Mouse (Mus musculus): ENCODE data around the gene Eapp.

DNA sequence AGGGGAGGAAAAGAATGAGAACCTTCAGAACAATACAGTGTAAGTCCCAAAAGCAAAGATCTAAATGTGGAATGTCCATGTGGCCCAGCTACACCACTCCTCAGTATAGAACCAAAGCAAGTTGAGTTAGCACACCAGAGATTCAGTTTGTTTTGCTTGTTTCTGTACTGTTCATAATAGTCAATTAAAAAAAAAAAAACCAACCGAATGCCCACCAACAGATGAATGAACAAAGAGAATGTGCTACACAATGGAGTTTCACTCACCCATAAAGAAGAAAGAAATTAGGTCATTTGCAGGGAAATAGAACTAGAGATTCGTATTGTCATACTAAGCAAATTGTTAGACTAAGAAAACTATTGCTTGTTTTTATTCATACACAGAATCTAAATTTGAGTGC is 63.6 kb downstream of the Eapp start:
- no peak for TF ChIP-seq CTCF (IDR thresholded peaks at IDR 0.05; ENCODE audit: low read depth)
- no peak for TF ChIP-seq EP300 (optimal IDR thresholded peaks at IDR 0.05)

All from stomach, postnatal 0 days (tissue).